Comparison of ENCODE assay signal across 8 mouse cellular contexts in genomic region chr2:116975601-116976431, GRCm38 (mm10).
DNase-seq lines count a peak whose midpoint lies in the region; ATAC-seq and TF ChIP-seq lines count a peak whose summit lies in the region.

No protein-coding gene starts in this region.

- TF ChIP-seq POLR2A in bone marrow macrophage, adult 2 months (IDR thresholded peaks at IDR 0.05; ENCODE audit: borderline replicate concordance, low read depth, low read length) = no peak
- 0 out of 2 replicates have a peak, but pooled peaks have one; percentile 11 for TF ChIP-seq POLR2A in liver, adult 2 months (IDR thresholded peaks at IDR 0.05; ENCODE audit: extremely low read depth, insufficient read depth, low read length)

- H3K4me3 ChIP-seq in bone marrow macrophage, adult 2 months (ENCODE audit: insufficient read depth, low read length) = peak overlapping the region; percentile 73
- H3K4me3 ChIP-seq in forebrain, embryonic 10.5 days = peak overlapping the region; percentile 56
- peak overlapping the region; percentile 55 to 70 for H3K4me3 ChIP-seq in heart, embryonic 14.5 days (ENCODE audit: control insufficient read depth in 1 of 2, insufficient read depth in 1 of 2, low read depth in 1 of 2, low read length in 2 of 2)
- peak overlapping the region; percentile 56 for H3K4me3 ChIP-seq in kidney, postnatal 0 days (replicated peaks; ENCODE audit: low read depth, low read length)
- peak overlapping the region; percentile 65 for H3K4me3 ChIP-seq in liver, adult 2 months (ENCODE audit: insufficient read depth, low read depth, low read length)

- H3K27me3 ChIP-seq in forebrain, embryonic 10.5 days (ENCODE audit: poor library complexity, severe bottlenecking) = peaks cover 12% of the 10 kb centered on the region; the same call in 1 of the 2 replicates
- H3K27me3 ChIP-seq in heart, embryonic 14.5 days (ENCODE audit: control insufficient read depth, insufficient read depth, low read length) = no peaks in the 10 kb centered on the region
- H3K27me3 ChIP-seq in kidney, postnatal 0 days (ENCODE audit: insufficient read depth, low read length) = no peaks in the 10 kb centered on the region
- 0 out of 2 replicates have a peak, but pooled peaks cover 6% of the 10 kb centered on the region for H3K27me3 ChIP-seq in liver, adult 2 months (ENCODE audit: control insufficient read depth, insufficient read depth, low read length)

- H3K4me2 ChIP-seq in heart, embryonic 14.5 days (ENCODE audit: low read length) = peak overlapping the region; percentile 78
- peak overlapping the region; percentile 88 for H3K4me2 ChIP-seq in kidney, postnatal 0 days (ENCODE audit: low read length)

- peak; percentile 29; the same call in 1 of the 2 replicates for TF ChIP-seq CTCF in bone marrow macrophage, adult 2 months (IDR thresholded peaks at IDR 0.05; ENCODE audit: low read depth, low read length)
- peak; percentile 45; the same call in 1 of the 2 replicates for TF ChIP-seq CTCF in kidney, postnatal 0 days (IDR thresholded peaks at IDR 0.05; ENCODE audit: low read depth)
- TF ChIP-seq CTCF in liver, adult 2 months (IDR thresholded peaks at IDR 0.05; ENCODE audit: low read depth, low read length) = no peak

- peak; percentile 85 for DNase-seq in 416B (ENCODE audit: low read depth)
- peak; percentile 92 for DNase-seq in forebrain, embryonic 10.5 days (ENCODE audit: extremely low spot score, low spot score)
- DNase-seq in kidney, postnatal 0 days (ENCODE audit: low spot score) = peak; percentile 89
- peak; percentile 23 for DNase-seq in liver, adult 2 months (ENCODE audit: extremely low read depth, low read depth, low spot score)
- peak; percentile 36 to 73 for DNase-seq in spleen, postnatal 4 days (ENCODE audit: low spot score in 2 of 2)

- ATAC-seq in heart, embryonic 14.5 days (ENCODE audit: insufficient number of reproducible peaks, insufficient read depth, low FRiP score, low read depth) = peak; percentile 82
- peak; percentile 89 for ATAC-seq in kidney, postnatal 0 days (replicated peaks; ENCODE audit: low FRiP score, low read depth)
- ATAC-seq in monocyte, adult 5-6 weeks (replicated peaks; ENCODE audit: insufficient number of reproducible peaks, low FRiP score, low TSS enrichment, poor library complexity, severe bottlenecking) = peak; percentile 23

- H3K4me1 ChIP-seq in bone marrow macrophage, adult 2 months (ENCODE audit: control insufficient read depth, insufficient read depth, low read length) = peaks cover 65% of the 10 kb centered on the region
- peaks cover 99% of the 10 kb centered on the region for H3K4me1 ChIP-seq in forebrain, embryonic 10.5 days
- H3K4me1 ChIP-seq in heart, embryonic 14.5 days (ENCODE audit: control insufficient read depth in 2 of 2, insufficient read depth in 2 of 2, low read length in 2 of 2) = peaks cover 20 to 37% of the 10 kb centered on the region in 2 experiments
- H3K4me1 ChIP-seq in kidney, postnatal 0 days (replicated peaks; ENCODE audit: insufficient read depth, low read length) = peaks cover 27% of the 10 kb centered on the region
- peaks cover 2% of the 10 kb centered on the region; the same call in 1 of the 2 replicates for H3K4me1 ChIP-seq in liver, adult 2 months (ENCODE audit: control insufficient read depth, insufficient read depth, low read length)

- WGBS in forebrain, embryonic 10.5 days = under 1% methylated on average over 54 of the region's 54 CpGs
- under 1% methylated on average over 50 of the region's 54 CpGs for WGBS in heart, embryonic 14.5 days
- WGBS in kidney, postnatal 0 days = under 1% methylated on average over 44 of the region's 54 CpGs
- 1% methylated on average over 54 of the region's 54 CpGs for WGBS in liver, adult 2 months

- H3K36me3 ChIP-seq in forebrain, embryonic 10.5 days (replicated peaks) = no peaks in the 10 kb centered on the region
- H3K36me3 ChIP-seq in heart, embryonic 14.5 days (ENCODE audit: control insufficient read depth, insufficient read depth, low read length) = no peaks in the 10 kb centered on the region
- H3K36me3 ChIP-seq in kidney, postnatal 0 days (ENCODE audit: insufficient read depth, low read length) = no peaks in the 10 kb centered on the region
- no peaks in the 10 kb centered on the region for H3K36me3 ChIP-seq in liver, adult 2 months (ENCODE audit: control insufficient read depth, insufficient read depth, low read length)

- H3K9ac ChIP-seq in heart, embryonic 14.5 days (ENCODE audit: low read length) = peak overlapping the region; percentile 75
- peak overlapping the region; percentile 81 for H3K9ac ChIP-seq in kidney, postnatal 0 days (ENCODE audit: low read depth, low read length)
- H3K9ac ChIP-seq in liver, adult 2 months (ENCODE audit: low read depth, low read length) = peak overlapping the region; percentile 53

- no peaks in the 10 kb centered on the region for H3K79me2 ChIP-seq in liver, adult 2 months (ENCODE audit: control insufficient read depth, insufficient read depth, low read length)

- H3K27ac ChIP-seq in bone marrow macrophage, adult 2 months (ENCODE audit: insufficient read depth, low read depth, low read length) = peak overlapping the region; percentile 99
- peak overlapping the region; percentile 98 for H3K27ac ChIP-seq in forebrain, embryonic 10.5 days
- H3K27ac ChIP-seq in heart, embryonic 14.5 days (replicated peaks in 1 of 2; ENCODE audit: control insufficient read depth in 1 of 2, insufficient read depth in 1 of 2, low read depth in 2 of 2, low read length in 2 of 2) = peak overlapping the region; percentile 94 to 95
- peak overlapping the region; percentile 96 for H3K27ac ChIP-seq in kidney, postnatal 0 days
- H3K27ac ChIP-seq in liver, adult 2 months (replicated peaks; ENCODE audit: insufficient read depth, low read depth, low read length) = peak overlapping the region; percentile 31

- no peaks in the 10 kb centered on the region for H3K9me3 ChIP-seq in forebrain, embryonic 10.5 days
- no peaks in the 10 kb centered on the region for H3K9me3 ChIP-seq in heart, embryonic 14.5 days (ENCODE audit: control insufficient read depth, low read length)
- H3K9me3 ChIP-seq in kidney, postnatal 0 days (replicated peaks; ENCODE audit: low read length) = no peaks in the 10 kb centered on the region

Comparison
In these comparisons a context has a peak if more than half of its experiments do, and no peak if none do; other contexts are left out.
1. Peak in every context shown above with its lines: DNase-seq, ATAC-seq, H3K4me3 ChIP-seq and H3K27ac ChIP-seq.
2. DNase-seq: peak in every context shown above with its lines; median percentile 92 in forebrain, embryonic 10.5 days; 89 in kidney, postnatal 0 days; 85 in 416B; 54 in spleen, postnatal 4 days; 23 in liver, adult 2 months.
3. H3K27ac ChIP-seq: peak in every context shown above with its lines; median percentile 99 in bone marrow macrophage, adult 2 months; 98 in forebrain, embryonic 10.5 days; 96 in kidney, postnatal 0 days; 94 in heart, embryonic 14.5 days; 31 in liver, adult 2 months.
4. ATAC-seq: peak in every context shown above with its lines; median percentile 89 in kidney, postnatal 0 days; 82 in heart, embryonic 14.5 days; 23 in monocyte, adult 5-6 weeks.